ENCODE assay signal across 28 mouse cellular contexts in the genomic region with DNA sequence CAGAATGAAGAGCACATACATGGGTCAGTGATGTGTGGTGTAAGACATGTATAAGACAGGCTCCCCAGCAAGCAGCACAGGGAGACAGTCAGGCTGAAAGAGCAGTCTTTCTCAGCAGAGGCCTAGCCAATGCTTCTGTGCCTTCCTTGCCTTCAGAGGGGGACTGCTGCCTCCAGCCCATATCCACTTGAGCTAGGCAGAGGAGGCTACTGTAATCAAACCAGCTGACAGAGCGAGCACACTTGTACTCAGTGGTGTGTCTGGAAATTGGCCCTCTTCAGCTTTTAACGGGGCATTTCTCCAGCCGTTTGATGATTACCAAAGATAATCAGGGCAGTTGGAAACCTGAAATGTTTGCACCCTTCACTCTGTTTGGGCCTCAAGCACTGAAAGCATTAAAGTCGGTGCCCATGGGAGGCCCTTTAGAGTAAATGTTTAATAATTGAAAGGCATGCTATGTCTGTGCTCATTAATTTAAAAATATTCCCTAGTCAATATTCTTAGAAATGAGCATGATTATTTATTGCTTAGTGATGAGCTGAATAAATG.
DNase-seq lines count a peak whose midpoint lies in the region; ATAC-seq and TF ChIP-seq lines count a peak whose summit lies in the region.
"Had no signal": no experiment of that assay in that cellular context is flagged by ENCODE, and none has a peak within 500 bp of the region (broad histone marks: within the 10 kb centered on the region; RNA-seq: fewer than 3 reads in every experiment).

No protein-coding gene starts in this region.

- no peaks in the 10 kb centered on the region for H3K36me3 ChIP-seq in forebrain, embryonic 12.5 days (replicated peaks)
- H3K36me3 ChIP-seq in forebrain, postnatal 0 days (ENCODE audit: insufficient read depth) = no peaks in the 10 kb centered on the region
- H3K36me3 ChIP-seq in midbrain, embryonic 11.5 days (ENCODE audit: control insufficient read depth, insufficient read depth, low read length) = no peaks in the 10 kb centered on the region
- no peaks in the 10 kb centered on the region for H3K36me3 ChIP-seq in midbrain, embryonic 10.5 days
- H3K36me3 ChIP-seq in midbrain, embryonic 14.5 days (ENCODE audit: control insufficient read depth, insufficient read depth, low read length) = no peaks in the 10 kb centered on the region
- H3K36me3 ChIP-seq in midbrain, postnatal 0 days (ENCODE audit: insufficient read depth, low read length) = no peaks in the 10 kb centered on the region
- H3K36me3 ChIP-seq: embryonic facial prominence, embryonic 10.5 days; embryonic facial prominence, embryonic 13.5 days; forebrain, embryonic 10.5 days; forebrain, embryonic 15.5 days; heart, embryonic 13.5 days; hindbrain, embryonic 12.5 days; intestine, embryonic 15.5 days had no signal

- H3K9me3 ChIP-seq in forebrain, embryonic 12.5 days = no peaks in the 10 kb centered on the region
- no peaks in the 10 kb centered on the region for H3K9me3 ChIP-seq in forebrain, postnatal 0 days (ENCODE audit: low read length)
- no peaks in the 10 kb centered on the region for H3K9me3 ChIP-seq in midbrain, embryonic 11.5 days (ENCODE audit: control insufficient read depth, low read length)
- H3K9me3 ChIP-seq in midbrain, embryonic 10.5 days (replicated peaks) = no peaks in the 10 kb centered on the region
- H3K9me3 ChIP-seq in midbrain, embryonic 14.5 days (ENCODE audit: control insufficient read depth, low read length) = no peaks in the 10 kb centered on the region
- H3K9me3 ChIP-seq in midbrain, postnatal 0 days (ENCODE audit: low read length) = no peaks in the 10 kb centered on the region
- H3K9me3 ChIP-seq: embryonic facial prominence, embryonic 10.5 days; embryonic facial prominence, embryonic 13.5 days; forebrain, embryonic 10.5 days; forebrain, embryonic 15.5 days; heart, embryonic 13.5 days; hindbrain, embryonic 12.5 days; intestine, embryonic 15.5 days had no signal

- no peak for TF ChIP-seq CTCF in forebrain, postnatal 0 days (IDR thresholded peaks at IDR 0.05; ENCODE audit: low read depth)
- no peak for TF ChIP-seq CTCF in midbrain, postnatal 0 days (IDR thresholded peaks at IDR 0.05)

- H3K4me3 ChIP-seq in forebrain, embryonic 12.5 days (replicated peaks) = no peak overlapping the region
- H3K4me3 ChIP-seq in forebrain, postnatal 0 days (ENCODE audit: low read depth, low read length) = no peak overlapping the region
- no peak overlapping the region for H3K4me3 ChIP-seq in midbrain, embryonic 11.5 days (ENCODE audit: low read depth, low read length)
- no peak overlapping the region for H3K4me3 ChIP-seq in midbrain, embryonic 10.5 days
- no peak overlapping the region for H3K4me3 ChIP-seq in midbrain, embryonic 14.5 days (replicated peaks; ENCODE audit: low read depth, low read length)
- no peak overlapping the region for H3K4me3 ChIP-seq in midbrain, postnatal 0 days (ENCODE audit: low read depth, low read length)
- H3K4me3 ChIP-seq: embryonic facial prominence, embryonic 10.5 days; embryonic facial prominence, embryonic 13.5 days; forebrain, embryonic 10.5 days; forebrain, embryonic 15.5 days; heart, embryonic 13.5 days; hindbrain, embryonic 12.5 days; intestine, embryonic 15.5 days had no signal

- no peak overlapping the region for H3K9ac ChIP-seq in forebrain, embryonic 12.5 days
- no peak overlapping the region for H3K9ac ChIP-seq in forebrain, postnatal 0 days
- no peak overlapping the region for H3K9ac ChIP-seq in midbrain, embryonic 11.5 days (ENCODE audit: low read length)
- H3K9ac ChIP-seq in midbrain, embryonic 14.5 days (replicated peaks; ENCODE audit: low read length) = no peak overlapping the region
- no peak overlapping the region for H3K9ac ChIP-seq in midbrain, postnatal 0 days (replicated peaks; ENCODE audit: low read length, poor library complexity, severe bottlenecking)
- H3K9ac ChIP-seq: embryonic facial prominence, embryonic 13.5 days; forebrain, embryonic 15.5 days; heart, embryonic 13.5 days; hindbrain, embryonic 12.5 days; intestine, embryonic 15.5 days had no signal

- H3K27ac ChIP-seq in forebrain, embryonic 12.5 days = no peak overlapping the region
- H3K27ac ChIP-seq in forebrain, postnatal 0 days (ENCODE audit: low read depth, low read length) = no peak overlapping the region
- no peak overlapping the region for H3K27ac ChIP-seq in midbrain, embryonic 11.5 days (ENCODE audit: low read depth, low read length)
- no peak overlapping the region for H3K27ac ChIP-seq in midbrain, embryonic 10.5 days (replicated peaks)
- H3K27ac ChIP-seq in midbrain, embryonic 14.5 days (replicated peaks; ENCODE audit: low read depth, low read length) = no peak overlapping the region; the same call in 1 of the 2 replicates
- H3K27ac ChIP-seq in midbrain, postnatal 0 days (ENCODE audit: low read depth, low read length) = no peak overlapping the region
- H3K27ac ChIP-seq: embryonic facial prominence, embryonic 10.5 days; embryonic facial prominence, embryonic 13.5 days; forebrain, embryonic 10.5 days; forebrain, embryonic 15.5 days; heart, embryonic 13.5 days; hindbrain, embryonic 12.5 days; intestine, embryonic 15.5 days had no signal

- no peaks in the 10 kb centered on the region for H3K4me1 ChIP-seq in forebrain, embryonic 12.5 days
- no peaks in the 10 kb centered on the region for H3K4me1 ChIP-seq in forebrain, postnatal 0 days (ENCODE audit: insufficient read depth)
- no peaks in the 10 kb centered on the region for H3K4me1 ChIP-seq in midbrain, embryonic 11.5 days (ENCODE audit: control insufficient read depth, insufficient read depth, low read length)
- no peaks in the 10 kb centered on the region for H3K4me1 ChIP-seq in midbrain, embryonic 10.5 days
- 0 out of 2 replicates have a peak, but pooled peaks cover 3% of the 10 kb centered on the region for H3K4me1 ChIP-seq in midbrain, embryonic 14.5 days (ENCODE audit: control insufficient read depth, insufficient read depth, low read length)
- H3K4me1 ChIP-seq in midbrain, postnatal 0 days (ENCODE audit: insufficient read depth, low read length) = 0 out of 2 replicates have a peak, but pooled peaks cover 4% of the 10 kb centered on the region
- H3K4me1 ChIP-seq: embryonic facial prominence, embryonic 10.5 days; embryonic facial prominence, embryonic 13.5 days; forebrain, embryonic 10.5 days; forebrain, embryonic 15.5 days; heart, embryonic 13.5 days; intestine, embryonic 15.5 days had no signal

- ATAC-seq in forebrain, embryonic 12.5 days (ENCODE audit: low FRiP score) = peak; percentile 23; the same call in 1 of the 2 replicates
- ATAC-seq in forebrain, postnatal 0 days = no peak; the same call in 1 of the 2 replicates
- ATAC-seq in midbrain, embryonic 11.5 days (ENCODE audit: low FRiP score) = no peak
- no peak for ATAC-seq in midbrain, embryonic 14.5 days (ENCODE audit: low FRiP score, low TSS enrichment)
- no peak for ATAC-seq in midbrain, postnatal 0 days (ENCODE audit: low FRiP score)
- ATAC-seq in megakaryocyte-erythroid progenitor cell, adult 5-6 weeks (replicated peaks; ENCODE audit: low FRiP score, low TSS enrichment, poor library complexity, severe bottlenecking) = no peak
- ATAC-seq: activated CD4-positive, CD25-positive, alpha-beta regulatory T cell, adult 4 months; forebrain, embryonic 15.5 days; hindbrain, embryonic 16.5 days; intestine, embryonic 15.5 days had no signal

- 59% methylated on average over 4 of the region's 4 CpGs for WGBS in forebrain, embryonic 12.5 days
- 43% methylated on average over 4 of the region's 4 CpGs for WGBS in forebrain, postnatal 0 days
- 82% methylated on average over 4 of the region's 4 CpGs for WGBS in midbrain, embryonic 11.5 days
- 88% methylated on average over 4 of the region's 4 CpGs for WGBS in midbrain, embryonic 10.5 days
- WGBS in midbrain, embryonic 14.5 days = 57% methylated on average over 4 of the region's 4 CpGs
- 50% methylated on average over 4 of the region's 4 CpGs for WGBS in midbrain, postnatal 0 days

- no peak overlapping the region for H3K4me2 ChIP-seq in forebrain, embryonic 12.5 days
- H3K4me2 ChIP-seq in forebrain, postnatal 0 days (ENCODE audit: low read depth) = no peak overlapping the region
- H3K4me2 ChIP-seq in midbrain, embryonic 11.5 days = no peak overlapping the region
- no peak overlapping the region for H3K4me2 ChIP-seq in midbrain, embryonic 14.5 days (ENCODE audit: low read length)
- H3K4me2 ChIP-seq in midbrain, postnatal 0 days (ENCODE audit: low read depth, low read length, poor library complexity, severe bottlenecking) = no peak overlapping the region
- H3K4me2 ChIP-seq: embryonic facial prominence, embryonic 13.5 days; forebrain, embryonic 15.5 days; heart, embryonic 13.5 days; hindbrain, embryonic 12.5 days; intestine, embryonic 15.5 days had no signal

- no peak for DNase-seq in forebrain, postnatal 0 days
- DNase-seq in midbrain, embryonic 11.5 days (ENCODE audit: low spot score, missing footprints) = peak; percentile 45
- no peak for DNase-seq in midbrain, embryonic 10.5 days (ENCODE audit: low spot score)
- peak; percentile 59 for DNase-seq in midbrain, embryonic 14.5 days
- peak; percentile 15 for DNase-seq in midbrain, postnatal 0 days (ENCODE audit: low spot score)
- DNase-seq in frontal cortex, postnatal 14 days (ENCODE audit: low spot score in 2 of 2) = no peak
- DNase-seq: adrenal gland, adult 8-10 months; adrenal gland, postnatal 25 days; cerebellum, adult 11 months; cerebellum, adult 2 months; cerebellum, adult 9-11 months; cerebellum, postnatal 25 days; embryo, embryonic 11 days; gastrocnemius, postnatal 25 days; heart, adult 18-20 months; heart, postnatal 14 days; heart, postnatal 4 days had no signal

- no peaks in the 10 kb centered on the region for H3K27me3 ChIP-seq in forebrain, embryonic 12.5 days
- no peaks in the 10 kb centered on the region for H3K27me3 ChIP-seq in forebrain, postnatal 0 days (ENCODE audit: insufficient read depth, low read length)
- H3K27me3 ChIP-seq in midbrain, embryonic 11.5 days (ENCODE audit: control insufficient read depth, insufficient read depth, low read length) = no peaks in the 10 kb centered on the region
- no peaks in the 10 kb centered on the region for H3K27me3 ChIP-seq in midbrain, embryonic 10.5 days (ENCODE audit: low read depth, poor library complexity, severe bottlenecking)
- no peaks in the 10 kb centered on the region for H3K27me3 ChIP-seq in midbrain, embryonic 14.5 days (ENCODE audit: control insufficient read depth, insufficient read depth, low read length)
- no peaks in the 10 kb centered on the region for H3K27me3 ChIP-seq in midbrain, postnatal 0 days (ENCODE audit: insufficient read depth, low read length)
- H3K27me3 ChIP-seq: embryonic facial prominence, embryonic 13.5 days; forebrain, embryonic 15.5 days; heart, embryonic 13.5 days; hindbrain, embryonic 12.5 days; intestine, embryonic 15.5 days had no signal

Comparison
In these comparisons a context has a peak if more than half of its experiments do, and no peak if none do; other contexts are left out.
1. DNase-seq: peak in midbrain, embryonic 11.5 days (single experiment), midbrain, embryonic 14.5 days (single experiment) and midbrain, postnatal 0 days (single experiment); none in forebrain, postnatal 0 days (single experiment), midbrain, embryonic 10.5 days (single experiment) and frontal cortex, postnatal 14 days (0 of 2).